Mouse (Mus musculus) embryonic facial prominence, embryonic 15.5 days (tissue): ENCODE results near the gene Frmpd1. TPM values are rescaled to one million over a fixed set of nuclear protein-coding genes. Genes with fewer than 3 reads are reported as not detected.

Source experiments
- ATAC-seq: fragments of 200-750 bp; cut with Nextera tagmentation; 2 replicates; pipeline ENCODE4 v1.8.0; 2017; ENCODE audit warnings: low read depth, moderate TSS enrichment; ENCODE audit not compliant: insufficient number of reproducible peaks, low FRiP score, low TSS enrichment
- H3K27ac ChIP-seq: fragments of 300-500 bp; sonication (generic); replicated peaks from 2 replicates; pipeline ENCODE4 v1.5.1; 2015; ENCODE audit warnings: mild to moderate bottlenecking, inconsistent platforms
- H3K27me3 ChIP-seq: fragments of 300-500 bp; sonication (generic); 2 replicates; pipeline ENCODE4 v1.6.1; 2015; ENCODE audit warnings: inconsistent platforms
- H3K36me3 ChIP-seq: fragments of 300-500 bp; sonication (generic); 2 replicates; pipeline ENCODE4 v1.6.1; 2015; ENCODE audit warnings: mild to moderate bottlenecking, inconsistent platforms
- H3K4me1 ChIP-seq: fragments of 300-500 bp; sonication (generic); 2 replicates; pipeline ENCODE4 v1.6.1; 2015; ENCODE audit warnings: inconsistent platforms
- H3K4me2 ChIP-seq: fragments of 300-500 bp; sonication (generic); replicated peaks from 2 replicates; pipeline ENCODE4 v1.6.1; 2015; ENCODE audit warnings: mild to moderate bottlenecking, inconsistent platforms
- H3K4me3 ChIP-seq: fragments of 300-500 bp; sonication (generic); replicated peaks from 2 replicates; pipeline ENCODE4 v1.5.1; 2015; ENCODE audit warnings: mild to moderate bottlenecking, inconsistent platforms
- H3K9ac ChIP-seq: fragments of 300-500 bp; sonication (generic); 2 replicates; pipeline ENCODE4 v1.6.1; 2015; ENCODE audit warnings: inconsistent platforms
- H3K9me3 ChIP-seq: fragments of 300-500 bp; sonication (generic); replicated peaks from 2 replicates; pipeline ENCODE4 v1.6.1; 2016; ENCODE audit warnings: inconsistent platforms
- WGBS: fragments of 180-500 bp; shearing (Covaris S2); methylation state at CpG from one replicate; pipeline ENCODE4 v1.1.7; 2015; 5-methylcytosine and 5-hydroxymethylcytosine counted together
- polyA plus RNA-seq: library from polyadenylated mRNA; unstranded; fragments of >200 nt; fragmentation: Nextera tagmentation; extraction: Ambion mirVana; gene quantifications from 2 replicates; pipeline ENCODE4 v1.2.1, GENCODE M21; 2015

The Frmpd1 gene
- polyA plus RNA-seq, 1 experiment from 2014 or later = 4.5 TPM

DNA sequence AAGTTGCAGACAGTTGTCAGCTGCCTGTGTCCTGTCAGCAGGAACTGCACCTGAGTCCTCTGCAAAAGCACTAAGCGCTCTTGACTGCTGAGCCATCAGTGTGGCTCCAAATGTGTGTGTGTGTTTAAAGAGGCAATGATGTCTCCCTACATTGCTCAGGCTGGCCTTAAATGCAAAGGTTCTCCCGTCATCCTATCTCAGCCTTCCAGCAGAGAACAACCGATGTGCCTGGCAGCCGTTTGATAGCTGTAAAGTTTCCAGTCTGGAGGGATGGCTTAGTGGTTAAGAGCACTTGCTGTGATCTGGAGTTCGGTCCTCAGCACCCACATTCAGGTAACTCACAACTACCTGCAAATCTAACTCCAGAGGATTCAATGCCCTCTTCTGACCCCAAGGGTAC, 56.7 kb downstream of the Frmpd1 start:
- no peak overlapping the region for H3K9ac ChIP-seq
- no peak overlapping the region for H3K4me3 ChIP-seq
- H3K4me1 ChIP-seq = no peaks in the 10 kb centered on the region
- no peaks in the 10 kb centered on the region for H3K27me3 ChIP-seq
- no peaks in the 10 kb centered on the region for H3K9me3 ChIP-seq
- H3K4me2 ChIP-seq = no peak overlapping the region
- ATAC-seq = no peak
- 74% methylated on average over 5 of the region's 5 CpGs for WGBS
- no peak overlapping the region for H3K27ac ChIP-seq
- H3K36me3 ChIP-seq = no peaks in the 10 kb centered on the region

DNA sequence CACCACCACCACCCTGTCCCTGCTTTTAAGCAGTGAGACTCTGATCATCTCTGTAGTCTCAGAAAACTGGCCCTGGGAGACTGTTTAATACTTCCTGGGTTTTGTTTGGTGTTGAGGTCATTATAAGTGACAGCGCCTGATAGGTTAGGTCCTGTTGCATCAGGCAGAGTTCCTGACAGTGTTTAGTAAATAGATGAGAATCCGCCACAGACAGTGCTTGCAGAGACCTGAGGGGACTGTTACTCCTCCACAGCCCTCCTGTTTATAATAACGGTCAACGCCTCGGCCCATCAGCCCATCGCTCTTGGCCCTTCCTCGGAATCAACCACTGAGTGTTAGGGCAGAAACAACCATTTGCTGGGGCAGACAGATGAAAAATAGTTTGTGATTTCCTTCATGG, 57.5 kb downstream of the Frmpd1 start:
- Histone ChIP-seq H3K36me3 (0 out of 2 replicates have a peak, but pooled peaks cover 5% of the 10 kb centered on the region), H3K4me1 (no peaks in the 10 kb centered on the region), H3K27me3 (no peaks in the 10 kb centered on the region), H3K4me2 (no peak overlapping the region), H3K9me3 (no peaks in the 10 kb centered on the region), H3K4me3 (no peak overlapping the region), H3K27ac (no peak overlapping the region), H3K9ac (no peak overlapping the region)
- WGBS = 71% methylated on average over 7 of the region's 7 CpGs
- ATAC-seq = no peak

DNA sequence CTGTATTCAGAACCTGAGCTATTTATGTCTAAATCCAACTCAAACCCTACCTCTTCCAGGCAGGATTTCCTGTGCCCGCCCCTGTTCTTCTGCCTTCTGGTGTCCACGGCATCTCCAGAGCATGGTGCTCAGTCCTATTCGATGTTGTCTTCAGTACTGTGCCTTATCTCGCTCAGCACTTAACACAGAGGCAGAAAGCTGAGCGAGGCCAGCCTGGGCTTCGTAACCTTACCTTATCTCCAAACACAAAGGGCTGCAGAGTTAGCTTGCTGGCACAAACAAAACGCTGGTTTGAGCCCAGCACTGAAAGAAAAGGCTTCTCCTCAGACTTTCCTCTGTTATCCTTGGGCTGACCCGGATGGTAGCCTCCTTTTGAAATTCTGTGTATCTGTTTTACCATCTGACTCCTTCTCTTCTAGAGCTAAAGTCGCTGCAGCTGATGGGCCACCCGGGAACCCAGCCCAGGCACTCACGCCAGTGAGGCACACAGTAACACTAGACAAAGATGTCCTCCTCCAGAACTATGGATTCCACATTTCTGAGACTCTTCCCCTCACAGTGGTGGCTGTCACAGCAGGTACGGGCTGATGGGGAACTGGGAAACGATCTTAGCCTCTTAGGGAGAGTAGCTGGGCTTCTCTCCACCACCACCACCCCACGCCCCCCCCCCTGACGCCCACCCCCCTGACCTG, 58.7 kb downstream of the Frmpd1 start:
- H3K9ac ChIP-seq = no peak overlapping the region
- H3K4me1 ChIP-seq = no peaks in the 10 kb centered on the region
- WGBS = 62% methylated on average over 15 of the region's 15 CpGs
- 0 out of 2 replicates have a peak, but pooled peaks cover 5% of the 10 kb centered on the region for H3K36me3 ChIP-seq
- no peaks in the 10 kb centered on the region for H3K27me3 ChIP-seq
- ATAC-seq = no peak
- no peaks in the 10 kb centered on the region for H3K9me3 ChIP-seq
- no peak overlapping the region for H3K27ac ChIP-seq
- H3K4me3 ChIP-seq = no peak overlapping the region
- no peak overlapping the region for H3K4me2 ChIP-seq

DNA sequence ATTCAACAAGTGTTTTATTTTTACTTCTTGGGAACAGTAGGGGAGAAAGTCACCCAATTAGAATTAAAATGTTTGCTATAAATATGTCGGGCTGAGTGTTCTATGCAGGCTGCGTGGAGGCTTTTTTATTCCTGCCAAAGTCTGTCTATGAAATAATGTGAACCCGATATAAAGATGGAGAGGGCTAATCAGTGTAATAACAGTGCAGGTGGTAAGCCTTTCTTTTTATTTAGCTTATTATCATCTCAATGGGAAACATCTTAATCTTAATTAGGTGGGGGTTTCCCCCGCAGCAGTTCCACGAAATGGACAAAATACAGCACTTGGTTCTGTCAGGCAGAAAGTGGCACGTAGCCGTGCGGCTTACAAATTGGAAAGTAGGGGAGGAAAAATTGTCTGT, 66.6 kb downstream of the Frmpd1 start:
- H3K27ac ChIP-seq = no peak overlapping the region
- H3K36me3 ChIP-seq = 0 out of 2 replicates have a peak, but pooled peaks cover 5% of the 10 kb centered on the region
- 75% methylated on average over 8 of the region's 8 CpGs for WGBS
- no peak overlapping the region for H3K9ac ChIP-seq
- no peaks in the 10 kb centered on the region for H3K9me3 ChIP-seq
- H3K27me3 ChIP-seq = no peaks in the 10 kb centered on the region
- no peak overlapping the region for H3K4me2 ChIP-seq
- no peak overlapping the region for H3K4me3 ChIP-seq
- no peak for ATAC-seq
- H3K4me1 ChIP-seq = peaks cover 8% of the 10 kb centered on the region; the same call in 1 of the 2 replicates

DNA sequence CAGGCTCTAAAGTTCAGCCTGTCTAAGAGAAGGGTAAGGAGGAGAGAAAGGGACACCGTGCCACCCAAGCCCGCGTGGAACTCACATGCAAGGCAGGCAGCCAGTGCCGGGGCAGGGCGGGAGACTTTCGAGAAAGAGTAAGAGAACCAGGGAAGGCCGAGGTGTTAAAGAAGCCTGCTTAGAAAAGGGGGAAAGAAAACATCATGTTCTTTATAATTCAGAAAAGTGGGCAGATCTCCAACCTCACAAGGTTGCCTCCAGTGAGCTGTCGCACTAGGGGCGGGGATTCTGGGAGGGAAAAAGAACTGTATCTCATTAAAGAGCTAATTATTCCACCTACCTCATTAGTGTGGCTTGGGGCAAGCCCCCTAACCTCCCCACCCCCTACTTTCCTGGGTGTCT, 68.2 kb downstream of the Frmpd1 start:
- no peaks in the 10 kb centered on the region for H3K27me3 ChIP-seq
- ATAC-seq = no peak
- H3K4me3 ChIP-seq = no peak overlapping the region
- no peaks in the 10 kb centered on the region for H3K36me3 ChIP-seq
- no peak overlapping the region for H3K4me2 ChIP-seq
- H3K9me3 ChIP-seq = no peaks in the 10 kb centered on the region
- no peak overlapping the region for H3K9ac ChIP-seq
- H3K27ac ChIP-seq = no peak overlapping the region
- WGBS = 55% methylated on average over 9 of the region's 9 CpGs
- H3K4me1 ChIP-seq = peaks cover 8% of the 10 kb centered on the region; the same call in 1 of the 2 replicates

DNA sequence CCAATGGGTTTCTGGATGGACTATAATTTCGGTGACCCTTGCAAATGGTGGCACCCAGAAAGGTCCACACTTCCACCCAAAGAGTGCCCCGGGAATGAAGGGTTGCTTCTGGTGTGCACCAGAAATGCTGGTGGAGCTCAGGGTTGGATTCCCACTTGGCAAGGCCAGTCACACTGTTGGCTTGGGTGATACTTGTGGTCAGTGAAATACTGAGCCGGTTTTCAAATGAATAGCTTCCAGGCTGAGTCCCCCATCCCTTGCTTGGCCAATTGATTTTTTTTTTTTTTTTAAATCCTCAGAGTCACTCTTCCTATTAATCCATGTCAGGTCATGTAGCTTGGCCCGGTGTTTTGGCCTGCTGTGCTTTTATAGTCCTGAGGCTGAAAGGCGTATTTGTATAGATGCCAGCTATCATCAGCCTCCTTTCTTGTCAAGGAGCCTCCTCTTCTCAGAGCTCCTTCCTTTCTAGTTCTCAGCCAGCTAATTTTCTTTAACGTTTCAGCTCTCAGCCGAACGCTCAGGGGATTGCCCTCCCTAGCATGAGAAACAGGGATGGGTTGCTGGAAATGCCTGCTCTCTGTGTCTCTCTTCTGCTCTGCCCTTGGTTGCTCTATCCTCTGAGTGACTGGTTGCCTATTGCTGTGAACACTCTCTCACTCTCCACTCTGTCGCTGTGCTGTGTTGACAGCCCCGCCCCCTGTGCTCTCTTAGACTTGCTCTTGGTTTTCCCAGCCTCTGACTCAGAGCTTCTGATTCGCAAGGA, 69.3 kb downstream of the Frmpd1 start:
- WGBS = 48% methylated on average over 11 of the region's 11 CpGs
- no peak overlapping the region for H3K4me2 ChIP-seq
- peaks cover 8% of the 10 kb centered on the region; the same call in 1 of the 2 replicates for H3K4me1 ChIP-seq
- no peaks in the 10 kb centered on the region for H3K9me3 ChIP-seq
- no peaks in the 10 kb centered on the region for H3K36me3 ChIP-seq
- H3K9ac ChIP-seq = no peak overlapping the region
- no peak overlapping the region for H3K27ac ChIP-seq
- no peak overlapping the region for H3K4me3 ChIP-seq
- no peak for ATAC-seq
- H3K27me3 ChIP-seq = no peaks in the 10 kb centered on the region

DNA sequence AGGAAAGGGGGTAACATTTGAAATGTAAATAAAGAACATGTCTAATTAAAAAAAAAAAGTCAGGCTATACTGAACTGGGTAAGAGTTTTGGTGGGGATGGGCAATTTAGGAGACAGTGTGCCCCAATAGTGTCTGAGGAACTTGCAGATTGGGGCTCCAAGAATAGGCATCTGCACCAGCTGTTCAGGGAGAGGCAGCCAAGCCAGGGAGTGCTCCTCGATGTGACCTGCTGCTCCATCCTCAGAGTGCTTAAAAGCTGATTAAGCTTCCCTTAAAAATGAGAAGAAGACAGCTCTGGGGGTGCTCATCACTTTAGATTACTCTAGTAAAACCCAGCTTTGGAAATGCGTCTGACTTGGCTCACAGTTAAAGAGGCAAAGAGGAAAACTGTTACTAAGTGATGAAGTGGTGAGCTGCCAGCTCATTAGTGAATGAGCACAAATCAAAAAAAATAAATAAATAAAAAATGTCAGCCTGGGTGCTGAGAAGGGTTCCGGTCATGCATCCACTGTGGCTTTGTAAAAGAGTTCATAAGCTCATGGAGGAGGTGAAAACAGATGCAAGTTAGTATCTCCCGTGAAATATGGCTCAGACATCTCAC, 74.7 kb downstream of the Frmpd1 start:
- H3K36me3 ChIP-seq = no peaks in the 10 kb centered on the region
- no peak for ATAC-seq
- H3K27me3 ChIP-seq = no peaks in the 10 kb centered on the region
- 55% methylated on average over 4 of the region's 4 CpGs for WGBS
- H3K9me3 ChIP-seq = no peaks in the 10 kb centered on the region
- no peak overlapping the region for H3K4me3 ChIP-seq
- peaks cover 5% of the 10 kb centered on the region; the same call in 1 of the 2 replicates for H3K4me1 ChIP-seq
- no peak overlapping the region for H3K9ac ChIP-seq
- no peak overlapping the region for H3K4me2 ChIP-seq
- no peak overlapping the region for H3K27ac ChIP-seq

DNA sequence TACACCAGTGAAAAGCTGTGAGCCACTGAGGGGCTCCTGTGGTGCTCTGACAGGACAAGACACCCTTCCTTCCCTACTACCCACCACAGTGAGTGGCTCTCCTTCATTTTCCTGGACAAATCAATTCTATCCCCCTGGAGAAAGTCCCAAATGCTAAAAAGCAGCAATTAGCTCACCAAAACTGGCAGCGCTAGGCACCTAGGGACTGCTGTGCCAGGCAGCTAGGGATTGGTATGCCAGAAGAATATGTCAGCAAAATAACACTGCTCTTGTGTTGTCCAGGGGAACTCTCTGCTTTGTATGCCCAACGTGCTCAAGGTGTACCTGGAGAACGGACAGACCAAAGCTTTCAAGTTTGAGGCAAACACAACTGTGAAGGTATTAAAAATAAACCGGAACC, 76.9 kb downstream of the Frmpd1 start:
- Histone ChIP-seq H3K4me3 (no peak overlapping the region), H3K4me1 (0 out of 2 replicates have a peak, but pooled peaks cover 2% of the 10 kb centered on the region), H3K4me2 (no peak overlapping the region), H3K27ac (no peak overlapping the region), H3K9ac (no peak overlapping the region), H3K27me3 (no peaks in the 10 kb centered on the region), H3K9me3 (no peaks in the 10 kb centered on the region), H3K36me3 (no peaks in the 10 kb centered on the region)
- no peak for ATAC-seq
- WGBS = 90% methylated on average over 4 of the region's 4 CpGs

DNA sequence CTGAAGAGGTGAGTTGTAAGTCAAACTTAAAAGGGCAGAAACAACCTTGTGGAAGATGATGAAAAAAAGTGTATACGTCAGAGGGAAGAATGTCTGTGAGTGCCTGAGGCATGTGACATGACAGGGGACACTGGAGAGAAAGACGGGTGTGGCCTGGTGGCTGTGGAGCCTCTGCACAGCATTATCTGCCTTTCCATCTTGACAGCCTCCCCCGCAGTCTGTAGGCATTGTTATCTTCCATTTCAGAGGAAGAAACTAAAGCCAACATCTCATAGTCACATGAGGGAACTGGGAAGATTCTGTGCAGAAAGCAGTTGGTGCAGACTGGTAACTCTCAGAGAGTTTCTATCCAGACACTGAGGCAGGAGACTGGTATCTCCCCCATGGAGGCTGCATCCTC, 83.2 kb downstream of the Frmpd1 start:
- no peak for ATAC-seq
- H3K9me3 ChIP-seq = no peaks in the 10 kb centered on the region
- no peak overlapping the region for H3K27ac ChIP-seq
- peaks cover 3% of the 10 kb centered on the region; the same call in 1 of the 2 replicates for H3K4me1 ChIP-seq
- no peak overlapping the region for H3K4me3 ChIP-seq
- WGBS = 42% methylated on average over 3 of the region's 3 CpGs
- H3K9ac ChIP-seq = no peak overlapping the region
- H3K4me2 ChIP-seq = no peak overlapping the region
- no peaks in the 10 kb centered on the region for H3K27me3 ChIP-seq
- no peaks in the 10 kb centered on the region for H3K36me3 ChIP-seq

DNA sequence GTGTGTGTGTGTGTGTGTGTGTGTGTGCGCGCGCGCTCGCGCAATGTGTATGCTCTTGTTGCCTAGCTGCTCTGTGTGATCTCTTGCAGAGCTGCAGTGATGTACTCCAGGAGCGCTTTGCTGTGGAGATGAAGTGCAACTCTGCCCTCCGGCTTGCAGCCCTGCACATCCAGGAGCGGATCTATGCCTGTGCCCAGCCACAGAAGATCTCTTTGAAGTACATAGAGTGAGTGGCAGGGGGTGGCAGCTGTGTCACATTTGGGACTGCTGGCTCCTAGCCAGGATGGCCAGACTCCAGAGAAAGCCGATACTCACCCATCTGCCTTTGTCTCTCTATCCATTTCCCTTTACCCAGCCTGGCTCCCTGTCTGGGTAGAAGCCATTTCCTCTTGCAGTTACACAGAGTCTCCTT, 86.4 kb downstream of the Frmpd1 start:
- no peak overlapping the region for H3K9ac ChIP-seq
- peaks cover 3% of the 10 kb centered on the region; the same call in 1 of the 2 replicates for H3K4me1 ChIP-seq
- no peak overlapping the region for H3K4me2 ChIP-seq
- no peaks in the 10 kb centered on the region for H3K27me3 ChIP-seq
- H3K9me3 ChIP-seq = no peaks in the 10 kb centered on the region
- ATAC-seq = peak; percentile 68
- 45% methylated on average over 10 of the region's 10 CpGs for whole genome bisulfite sequencing
- no peak overlapping the region for H3K27ac ChIP-seq
- H3K4me3 ChIP-seq = no peak overlapping the region
- no peaks in the 10 kb centered on the region for H3K36me3 ChIP-seq

DNA sequence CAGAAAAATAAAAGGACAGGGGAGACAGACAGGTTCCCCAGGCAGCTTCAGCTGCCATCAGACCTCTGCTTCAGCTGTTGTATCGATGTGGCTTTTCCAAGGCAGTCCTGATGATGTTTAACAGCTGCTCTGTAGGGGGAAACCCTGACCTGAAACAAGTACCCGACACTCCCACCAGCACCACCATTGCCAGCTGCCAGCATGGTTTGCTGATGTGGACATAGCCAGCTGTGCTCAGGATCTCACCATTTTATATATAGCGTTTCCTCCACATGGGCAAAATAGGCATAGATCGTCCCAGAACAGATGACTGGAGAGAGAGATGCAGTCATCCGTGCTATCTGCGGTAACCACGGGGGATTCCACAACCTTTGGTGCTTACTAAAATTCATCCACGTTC, 91.1 kb downstream of the Frmpd1 start:
- H3K9me3 ChIP-seq = no peaks in the 10 kb centered on the region
- H3K4me2 ChIP-seq = no peak overlapping the region
- no peaks in the 10 kb centered on the region for H3K27me3 ChIP-seq
- H3K4me3 ChIP-seq = no peak overlapping the region
- WGBS = 71% methylated on average over 8 of the region's 8 CpGs
- H3K9ac ChIP-seq = no peak overlapping the region
- peaks cover 3% of the 10 kb centered on the region; the same call in 1 of the 2 replicates for H3K4me1 ChIP-seq
- H3K36me3 ChIP-seq = no peaks in the 10 kb centered on the region
- ATAC-seq = 0 out of 2 replicates have a peak, but pooled peaks have one; percentile 41
- H3K27ac ChIP-seq = no peak overlapping the region
